Mouse (Mus musculus) mouse embryonic stem cell (cell line): ENCODE measurements around the gene 4933402D24Rik.

Experiments
- in situ Hi-C, 2 experiments: fragments of 300-500 bp; cut with MboI; formaldehyde crosslinking; loops; 1 replicate in 1 of 2; 3 replicates in 1 of 2; pipeline ENCODE4 v1.14.3; 2019 to 2020; ENCODE audit warnings: low sequenced_read_pairs in 2 of 2, low pct_unique_long_range_greater_than_20kb in 1 of 2, mixed read lengths in 1 of 2; ENCODE audit not compliant: unreplicated experiment in 1 of 2

4933402D24Rik gene

GRCm38 (mm10) chr1:63769167-63769566 lies at the start of gene 4933402D24Rik:
4933402D24Rik (minus strand) TSS chr1:63769267.
- in situ Hi-C loops, result no loop called here

- in situ Hi-C loops, result no loop called here
Measured at GRCm38 (mm10) chr1:63808584-63808983, 39.5 kb upstream of the 4933402D24Rik start.

GRCm38 (mm10) chr1:63805095-63805494 lies 36.0 kb upstream of the 4933402D24Rik start:
- in situ Hi-C loops, result no loop called here

- in situ Hi-C loops, result no loop called here
Measured at GRCm38 (mm10) chr1:63794326-63794725, 25.3 kb upstream of the 4933402D24Rik start.

- in situ Hi-C loops, result no loop called here
Measured at GRCm38 (mm10) chr1:63776902-63777630, 8.0 kb upstream of the 4933402D24Rik start.

- in situ Hi-C loops, result no loop called here
Measured at GRCm38 (mm10) chr1:63776396-63776795, 7.3 kb upstream of the 4933402D24Rik start.

GRCm38 (mm10) chr1:63770309-63770708 lies 1.2 kb upstream of the 4933402D24Rik start:
- in situ Hi-C loops, result no loop called here

- in situ Hi-C loops, result no loop called here
Measured at GRCm38 (mm10) chr1:63768112-63768511, 955 bp downstream of the 4933402D24Rik start.

- in situ Hi-C loops, result no loop called here
Measured at GRCm38 (mm10) chr1:63764395-63764794, 4.7 kb downstream of the 4933402D24Rik start.

- in situ Hi-C loops, result no loop called here
Measured at GRCm38 (mm10) chr1:63763881-63764386, 5.1 kb downstream of the 4933402D24Rik start.

GRCm38 (mm10) chr1:63763212-63763694 lies 5.8 kb downstream of the 4933402D24Rik start:
- in situ Hi-C loops, result no loop called here

- in situ Hi-C loops, result no loop called here
Measured at GRCm38 (mm10) chr1:63756005-63756404, 13.1 kb downstream of the 4933402D24Rik start.

GRCm38 (mm10) chr1:63730240-63730771 lies 38.8 kb downstream of the 4933402D24Rik start, which contains the start of the genes Mdh1b and Fastkd2:
Mdh1b (minus strand) TSS chr1:63730318.
Fastkd2 (plus strand) TSS chr1:63730614.
- in situ Hi-C loops, result no loop called here

GRCm38 (mm10) chr1:63729796-63730195 lies 39.3 kb downstream of the 4933402D24Rik start:
- in situ Hi-C loops, result no loop called here

- in situ Hi-C loops, result no loop called here
Measured at GRCm38 (mm10) chr1:63720161-63720560, 48.9 kb downstream of the 4933402D24Rik start.

GRCm38 (mm10) chr1:63708876-63709275 lies 60.2 kb downstream of the 4933402D24Rik start:
- in situ Hi-C loops, result no loop called here

GRCm38 (mm10) chr1:63705733-63706132 lies 63.3 kb downstream of the 4933402D24Rik start:
- in situ Hi-C loops, result no loop called here
